Mouse (Mus musculus) embryonic stem cell, embryonic (primary cell): ENCODE measurements around the gene Dixdc1.

Source experiments
- CTCF ChIA-PET, 4 experiments: fragments of 300-600 bp in 2 of 4; fragments of 350-600 bp in 2 of 4; sonication (Branson Sonifier 250); formaldehyde crosslinking; loops; one replicate each; lab custom pipeline; 2022; ENCODE audit warnings: inconsistent platforms in 2 of 4; lab: Charles Lee
- POLR2A ChIA-PET, 4 experiments: fragments of 300-600 bp in 2 of 4; fragments of 350-600 bp in 2 of 4; sonication (Branson Sonifier 250); formaldehyde crosslinking; loops; one replicate each; lab custom pipeline; 2022; ENCODE audit warnings: antibody characterized with exemption in 4 of 4, inconsistent platforms in 1 of 4; lab: Charles Lee

Gene Dixdc1

DNA sequence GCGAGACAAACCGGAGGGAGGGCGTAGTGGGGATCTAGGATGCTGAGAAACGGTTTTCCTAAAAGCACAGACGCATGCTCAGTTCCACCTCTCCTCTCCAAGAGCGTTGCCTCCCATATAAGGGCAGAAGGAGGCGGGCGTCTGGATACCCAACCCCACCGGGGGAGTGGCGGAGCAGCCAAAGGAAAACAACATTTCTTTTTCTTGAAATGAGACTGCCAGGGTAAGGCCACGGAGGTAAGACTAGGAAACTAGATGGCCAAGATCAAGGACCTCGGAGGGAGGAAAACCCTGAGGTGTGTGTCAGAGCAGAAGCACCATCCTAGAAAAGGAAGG lies 41.6 kb downstream of the Dixdc1 start:
- CTCF ChIA-PET: interaction anchor here in 1 of 4 experiments (1.1 kb wide), 2 partner anchors 56 to 169 kb away, joined by 3 read pairs; partner anchors contain the start of gene Pts
- POLR2A ChIA-PET: interaction anchor here in 3 of 4 experiments (0.7 to 2.1 kb wide), 7 partner anchors 27 to 164 kb away, joined by 3 to 9 read pairs (median 3); partner anchors contain the start of genes 2310030G06Rik (in 1 of the 3) and Dixdc1 (in 1 of the 3)

DNA sequence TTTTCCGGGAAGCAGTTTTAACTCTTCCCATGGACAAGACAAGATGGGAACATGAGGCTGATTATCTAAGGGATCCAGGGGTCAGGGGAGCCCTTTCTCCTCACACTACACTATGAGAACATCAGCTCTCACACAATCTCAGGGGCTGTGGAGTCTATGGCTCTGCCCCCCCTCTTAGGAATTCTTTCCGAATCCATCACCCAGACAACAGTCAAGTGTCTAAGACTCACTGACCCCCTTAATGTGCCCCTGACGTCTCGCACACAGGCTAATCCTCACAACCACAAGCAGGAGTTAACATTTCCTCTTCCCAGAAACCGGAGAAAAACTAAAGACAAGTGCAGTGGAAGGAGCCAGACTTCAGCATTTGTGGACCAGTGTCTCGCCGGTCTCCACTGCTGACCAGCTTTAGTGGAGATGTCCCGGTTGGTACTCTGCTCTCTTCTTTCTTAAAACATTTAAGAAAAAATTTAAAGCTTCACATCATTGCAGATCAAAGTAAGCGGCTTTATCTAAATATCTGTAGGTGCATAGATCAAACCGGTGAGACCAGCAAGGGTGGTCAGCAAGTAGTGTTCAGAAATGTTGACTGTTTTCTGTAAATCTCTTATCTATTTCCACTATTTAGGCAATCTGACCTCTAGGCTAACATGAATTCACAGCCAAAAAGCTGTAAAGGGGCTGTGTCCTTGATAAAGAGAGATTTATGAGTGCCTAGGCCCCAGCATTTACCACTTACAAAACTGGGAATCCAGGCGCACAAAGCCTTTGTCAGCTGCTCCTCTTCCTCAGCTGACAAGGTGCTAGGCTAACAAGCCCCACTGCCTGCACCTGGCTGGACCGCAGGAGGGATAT lies 42.2 kb downstream of the Dixdc1 start:
- ChIA-PET CTCF (no interaction called here), POLR2A (interaction anchor here in 3 of 4 experiments (0.7 to 1.4 kb wide), 4 partner anchors 30 to 165 kb away, joined by 3 to 5 read pairs (median 3); no protein-coding TSS in a partner anchor)

- CTCF ChIA-PET: no interaction called here
- POLR2A ChIA-PET: interaction anchor here in 1 of 4 experiments (1.4 kb wide), 1 partner anchor 32 kb away, joined by 5 read pairs; no protein-coding TSS in a partner anchor
Observed at GRCm38 (mm10) chr9:50695153-50695552, 44.2 kb downstream of the Dixdc1 start.

DNA sequence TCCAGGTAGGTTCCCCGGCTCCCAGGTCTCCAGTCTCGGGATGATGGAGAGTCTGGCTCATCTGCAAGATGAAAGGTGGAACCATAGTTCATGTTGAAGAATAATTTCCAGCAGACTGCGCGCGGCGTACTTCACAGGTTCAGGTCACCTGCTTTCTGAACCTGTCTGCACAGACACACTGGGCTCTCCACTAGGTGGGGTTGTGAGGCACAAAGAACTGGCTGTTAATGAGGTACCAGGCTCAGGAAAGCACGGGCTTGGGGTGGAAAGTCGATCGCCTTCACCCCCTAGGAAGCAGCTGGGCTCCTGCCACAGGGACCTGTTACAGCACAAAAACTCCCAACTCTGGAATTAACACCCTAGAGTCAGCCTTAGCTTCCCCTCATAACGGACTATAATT lies 45.7 kb downstream of the Dixdc1 start:
- CTCF ChIA-PET: interaction anchor here in 3 of 4 experiments (0.6 to 1.4 kb wide), 6 partner anchors 12 to 646 kb away, joined by 3 to 5 read pairs (median 3); partner anchors contain the start of gene Fdxacb1 (in 1 of the 3)

GRCm38 (mm10) chr9:50692626-50693580 lies 46.4 kb downstream of the Dixdc1 start:
- ChIA-PET CTCF (interaction anchor here in 3 of 4 experiments (0.6 to 1.4 kb wide), 6 partner anchors 11 to 646 kb away, joined by 3 to 5 read pairs (median 3); partner anchors contain the start of gene Fdxacb1 (in 1 of the 3)), POLR2A (interaction anchor here in 3 of 4 experiments (0.6 to 1.6 kb wide), 12 partner anchors 8 to 1164 kb away, joined by 3 to 6 read pairs (median 3); partner anchors contain the start of gene Dixdc1 (in 1 of the 3))

More for the DNA sequence above, 45.7 kb downstream of the Dixdc1 start:
- POLR2A ChIA-PET: interaction anchor here in 3 of 4 experiments (0.6 to 1.6 kb wide), 10 partner anchors 9 to 1164 kb away, joined by 3 to 6 read pairs (median 3); partner anchors contain the start of gene Dixdc1 (in 1 of the 3)

GRCm38 (mm10) chr9:50686866-50687652 lies 52.3 kb downstream of the Dixdc1 start:
- ChIA-PET CTCF (no interaction called here), POLR2A (no interaction called here)

DNA sequence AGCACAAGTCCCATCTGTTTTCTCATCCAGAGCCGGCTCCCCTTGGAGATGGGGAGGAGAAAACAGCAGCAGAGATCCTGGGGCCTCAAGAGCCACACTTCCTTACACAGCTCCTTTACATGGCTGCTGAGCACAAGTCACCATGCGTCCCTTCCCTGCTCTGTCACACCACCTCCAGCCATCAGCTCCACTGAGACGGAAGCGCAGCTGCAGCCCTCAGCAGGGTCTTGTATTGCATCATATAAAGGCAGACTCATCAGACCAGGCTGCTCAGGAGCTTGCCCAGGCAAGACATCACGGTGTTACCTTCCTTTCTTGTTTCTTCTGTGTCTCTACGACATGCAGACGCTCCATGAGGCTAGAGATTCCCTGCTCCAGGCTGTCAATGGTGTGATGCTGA lies 57.6 kb downstream of the Dixdc1 start:
- CTCF ChIA-PET: interaction anchor here in 2 of 4 experiments (1.0 to 1.3 kb wide), 2 partner anchors 11 to 17 kb away, joined by 3 to 6 read pairs; no protein-coding TSS in a partner anchor
- POLR2A ChIA-PET: interaction anchor here in 3 of 4 experiments (0.5 to 3.3 kb wide), 8 partner anchors 12 to 111 kb away, joined by 3 to 12 read pairs (median 3); partner anchors contain the start of genes Fdxacb1 (in 2 of the 3) and 2310030G06Rik (in 1 of the 3)

DNA sequence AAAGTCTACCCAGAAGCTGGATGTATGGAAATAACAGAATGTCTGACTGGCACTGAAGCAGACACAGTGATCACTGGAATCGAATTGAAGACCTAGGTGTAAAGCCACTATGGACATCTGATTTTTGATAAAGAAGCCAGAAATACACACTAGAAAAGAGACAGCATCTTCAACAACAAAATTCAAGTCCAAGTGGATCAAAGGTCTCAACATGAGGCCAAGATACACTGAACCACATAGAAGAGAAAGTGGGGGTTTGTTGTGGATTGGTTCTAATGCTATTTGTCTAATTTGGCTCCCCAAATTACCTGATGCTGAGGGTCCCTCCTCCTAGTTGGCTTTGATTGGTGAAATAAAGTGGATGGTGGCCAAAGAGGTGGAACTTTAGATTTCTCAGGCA lies 59.9 kb downstream of the Dixdc1 start:
- ChIA-PET CTCF (no interaction called here), POLR2A (interaction anchor here in 1 of 4 experiments (0.7 kb wide), 1 partner anchor 20 kb away, joined by 3 read pairs; no protein-coding TSS in a partner anchor)

- CTCF ChIA-PET: interaction anchor here (0.5 to 1.2 kb wide), 14 partner anchors 17 to 478 kb away, joined by 3 to 8 read pairs (median 3); partner anchors contain the start of genes Dixdc1 (in 2 of the 4), Fdxacb1 (in 1 of the 4), Hspb2 (in 1 of the 4) and Pts (in 1 of the 4)
- POLR2A ChIA-PET: interaction anchor here in 3 of 4 experiments (0.6 to 1.6 kb wide), 6 partner anchors 9 to 1676 kb away, joined by 3 to 6 read pairs (median 3); partner anchors contain the start of genes Dixdc1 (in 1 of the 3), Dlat (in 1 of the 3), Sdhd (in 1 of the 3) and Timm8b (in 1 of the 3)
Observed at GRCm38 (mm10) chr9:50674771-50675170, 64.5 kb downstream of the Dixdc1 start.

- CTCF ChIA-PET: interaction anchor here in 3 of 4 experiments (0.6 to 1.6 kb wide), 5 partner anchors 12 to 1377 kb away, joined by 3 to 4 read pairs (median 4); partner anchors contain the start of genes Dlat (in 1 of the 3) and Fdxacb1 (in 1 of the 3)
- POLR2A ChIA-PET: interaction anchor here in 2 of 4 experiments (0.6 to 1.3 kb wide), 6 partner anchors 14 to 260 kb away, joined by 3 to 5 read pairs (median 3); no protein-coding TSS in a partner anchor
Observed at GRCm38 (mm10) chr9:50670690-50671089, 68.6 kb downstream of the Dixdc1 start.

DNA sequence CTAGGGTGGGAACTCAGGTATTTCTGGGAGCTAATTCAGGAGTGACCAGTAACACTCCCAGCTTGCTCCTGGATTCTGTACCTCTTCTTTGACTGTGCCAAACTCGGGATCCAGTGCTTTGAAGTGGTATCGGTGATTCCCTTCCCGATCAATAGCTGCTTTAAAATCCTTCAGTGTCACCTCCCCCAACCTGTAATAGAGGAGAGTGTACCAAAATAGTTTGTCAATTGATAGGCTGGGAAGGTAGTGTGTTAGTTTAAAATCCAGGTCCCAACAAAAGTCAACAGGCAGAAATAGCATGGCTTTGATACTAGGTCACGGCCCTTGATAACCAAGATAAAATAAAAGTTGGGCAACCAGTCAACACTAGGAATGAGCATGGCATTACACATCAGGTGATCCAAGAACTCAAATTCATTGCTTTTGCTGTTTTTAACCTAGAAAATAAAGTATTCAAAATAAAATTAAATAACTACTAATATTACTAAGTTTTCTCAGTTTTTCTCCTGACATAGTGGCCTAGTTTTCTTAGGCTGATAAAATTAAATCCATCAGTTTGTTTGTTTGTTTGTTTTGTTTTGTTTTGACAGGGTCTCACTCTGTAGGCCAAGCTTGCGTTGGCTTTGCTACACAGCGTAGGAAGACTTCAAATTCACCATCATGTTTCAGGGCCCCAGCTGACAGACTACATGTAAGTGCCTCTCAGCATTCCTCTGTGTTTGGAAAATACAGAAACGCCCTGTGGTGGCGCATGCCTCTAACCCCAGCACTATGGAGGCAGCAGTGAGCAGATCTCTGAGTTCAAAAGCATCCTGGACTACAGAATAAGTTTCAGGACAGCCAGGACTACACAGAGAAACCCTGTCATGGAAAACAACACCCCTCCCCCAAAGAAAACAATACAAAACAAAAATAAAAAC lies 71.5 kb downstream of the Dixdc1 start:
- POLR2A ChIA-PET: interaction anchor here in 2 of 4 experiments (0.9 to 1.8 kb wide), 4 partner anchors 8 to 35 kb away, joined by 3 to 4 read pairs (median 4); partner anchors contain the start of gene Dlat (in 1 of the 2)

GRCm38 (mm10) chr9:50666442-50666841 lies 72.9 kb downstream of the Dixdc1 start:
- CTCF ChIA-PET: no interaction called here
- POLR2A ChIA-PET: interaction anchor here in 1 of 4 experiments (1.0 kb wide), 1 partner anchor 19 kb away, joined by 3 read pairs; no protein-coding TSS in a partner anchor

More for the DNA sequence above, 71.5 kb downstream of the Dixdc1 start:
- CTCF ChIA-PET: interaction anchor here in 1 of 4 experiments (0.7 kb wide), 1 partner anchor 71 kb away, joined by 3 read pairs; the partner anchor contains the start of gene Dixdc1

DNA sequence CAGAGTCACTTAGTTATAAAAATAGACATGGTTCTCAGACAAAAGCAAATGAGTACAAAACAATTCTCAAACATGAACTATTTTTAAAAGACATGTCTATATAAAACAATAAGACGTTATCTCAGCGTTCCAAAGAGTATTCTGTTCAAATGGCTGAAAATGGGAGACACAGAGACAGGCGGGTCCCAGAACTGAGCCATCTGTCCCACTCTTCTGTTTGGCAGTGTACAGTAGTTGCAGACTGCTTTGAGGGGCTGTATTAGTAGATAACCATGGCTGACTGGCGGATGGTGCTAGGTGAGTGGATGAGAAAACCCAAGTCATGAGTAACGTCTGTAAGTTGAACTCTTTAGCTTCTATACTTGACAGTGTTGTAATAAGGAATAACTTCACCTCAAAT lies 74.5 kb downstream of the Dixdc1 start:
- ChIA-PET CTCF (interaction anchor here in 1 of 4 experiments (0.6 kb wide), 1 partner anchor 72 kb away, joined by 7 read pairs; no protein-coding TSS in a partner anchor), POLR2A (interaction anchor here in 1 of 4 experiments (0.6 to 1.1 kb wide), 2 partner anchors 10 to 30 kb away, joined by 3 to 10 read pairs; no protein-coding TSS in a partner anchor)

DNA sequence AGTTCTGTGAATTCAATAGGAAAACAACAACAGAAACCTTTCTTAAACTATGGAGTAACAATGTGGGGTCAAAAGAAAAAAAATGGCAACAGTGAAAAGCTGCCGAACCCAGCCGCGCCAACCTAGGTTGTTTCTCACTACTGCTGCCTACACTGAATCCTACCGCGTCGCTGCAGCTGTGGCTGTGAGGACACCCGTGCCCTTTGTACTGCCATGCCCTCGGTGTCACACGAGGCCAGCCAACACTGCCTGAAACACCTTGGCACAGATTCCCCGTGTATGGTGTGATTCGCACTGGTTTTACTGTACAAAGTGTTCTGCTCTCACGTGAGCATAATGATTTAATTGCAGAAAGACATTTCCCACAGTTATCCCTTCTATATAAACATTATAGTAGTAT lies 78.9 kb downstream of the Dixdc1 start:
- ChIA-PET POLR2A (interaction anchor here in 3 of 4 experiments (0.6 to 4.2 kb wide), 8 partner anchors 15 to 107 kb away, joined by 3 to 20 read pairs (median 4); partner anchors contain the start of genes Fdxacb1 (in 2 of the 3), Sdhd (in 2 of the 3), Timm8b (in 2 of the 3) and Dixdc1 (in 1 of the 3)), CTCF (interaction anchor here in 3 of 4 experiments (0.6 to 0.7 kb wide), 5 partner anchors 12 to 489 kb away, joined by 3 to 6 read pairs (median 3); partner anchors contain the start of genes Sdhd (in 1 of the 3) and Timm8b (in 1 of the 3))
